Mouse (Mus musculus) spleen, adult 2 months (tissue): ENCODE data around the gene Traf2.

Source experiments
- CTCF ChIP-seq: fragments of 200-500 bp; IDR thresholded peaks from 2 replicates; pipeline ENCODE4 v1.5.1; 2011; ENCODE audit warnings: mild to moderate bottlenecking, inconsistent platforms; ENCODE audit not compliant: insufficient read depth, insufficient read length, insufficient replicate concordance; ENCODE audit errors: extremely low read depth
- POLR2A ChIP-seq: fragments of 200-500 bp; IDR thresholded peaks from 2 replicates; pipeline ENCODE4 v1.6.1; 2011; ENCODE audit warnings: low read depth, low read length, inconsistent platforms

- no peak for TF ChIP-seq CTCF
- TF ChIP-seq POLR2A: no peak
Observed at GRCm38 (mm10) chr2:25549021-25549991, 2.6 kb upstream of the Traf2 start.
